Mouse (Mus musculus) heart, embryonic 10.5 days (tissue): ENCODE data around the gene Zfp688. TPM values are rescaled to one million over a fixed set of nuclear protein-coding genes. Genes with fewer than 3 reads are reported as not detected.
"Not testable (repeated sequence)": the region's sequence is repeated elsewhere in the genome, so short reads cannot be mapped to it uniquely, and the experiment has no call there.

ENCODE experiments used
- DNase-seq: peaks from one replicate; pipeline ENCODE4 v3.0.0-alpha.2; 2017; ENCODE audit warnings: low spot score
- H3K27ac ChIP-seq: fragments of 300-500 bp; sonication (generic); 2 replicates; pipeline ENCODE4 v1.5.1; 2016; ENCODE audit warnings: mild to moderate bottlenecking
- H3K27me3 ChIP-seq: fragments of 300-500 bp; sonication (generic); 2 replicates; pipeline ENCODE4 v1.6.1; 2016; ENCODE audit warnings: mild to moderate bottlenecking; ENCODE audit not compliant: poor library complexity, insufficient read depth, severe bottlenecking
- H3K36me3 ChIP-seq: fragments of 300-500 bp; sonication (generic); 2 replicates; pipeline ENCODE4 v1.6.1; 2016; ENCODE audit warnings: mild to moderate bottlenecking, moderate library complexity
- H3K4me1 ChIP-seq: fragments of 300-500 bp; sonication (generic); 2 replicates; pipeline ENCODE4 v1.6.1; 2016; ENCODE audit warnings: mild to moderate bottlenecking
- H3K4me3 ChIP-seq: fragments of 300-500 bp; sonication (generic); 2 replicates; pipeline ENCODE4 v1.5.1; 2016; ENCODE audit warnings: mild to moderate bottlenecking, moderate library complexity
- H3K9me3 ChIP-seq: fragments of 300-500 bp; sonication (generic); 2 replicates; pipeline ENCODE4 v1.6.1; 2016; ENCODE audit warnings: mild to moderate bottlenecking, moderate library complexity
- WGBS: fragments of 180-500 bp; shearing (Covaris S2); methylation state at CpG from one replicate; pipeline ENCODE4 v1.1.7; 2016; 5-methylcytosine and 5-hydroxymethylcytosine counted together
- polyA plus RNA-seq: library from polyadenylated mRNA; unstranded; fragments of >200 nt; fragmentation: Nextera tagmentation; extraction: Ambion mirVana; gene quantifications from 2 replicates; pipeline ENCODE4 v1.2.1, GENCODE M21; 2016

Zfp688 gene
- polyA plus RNA-seq, 1 experiment from 2014 or later: 26.8 TPM

DNA sequence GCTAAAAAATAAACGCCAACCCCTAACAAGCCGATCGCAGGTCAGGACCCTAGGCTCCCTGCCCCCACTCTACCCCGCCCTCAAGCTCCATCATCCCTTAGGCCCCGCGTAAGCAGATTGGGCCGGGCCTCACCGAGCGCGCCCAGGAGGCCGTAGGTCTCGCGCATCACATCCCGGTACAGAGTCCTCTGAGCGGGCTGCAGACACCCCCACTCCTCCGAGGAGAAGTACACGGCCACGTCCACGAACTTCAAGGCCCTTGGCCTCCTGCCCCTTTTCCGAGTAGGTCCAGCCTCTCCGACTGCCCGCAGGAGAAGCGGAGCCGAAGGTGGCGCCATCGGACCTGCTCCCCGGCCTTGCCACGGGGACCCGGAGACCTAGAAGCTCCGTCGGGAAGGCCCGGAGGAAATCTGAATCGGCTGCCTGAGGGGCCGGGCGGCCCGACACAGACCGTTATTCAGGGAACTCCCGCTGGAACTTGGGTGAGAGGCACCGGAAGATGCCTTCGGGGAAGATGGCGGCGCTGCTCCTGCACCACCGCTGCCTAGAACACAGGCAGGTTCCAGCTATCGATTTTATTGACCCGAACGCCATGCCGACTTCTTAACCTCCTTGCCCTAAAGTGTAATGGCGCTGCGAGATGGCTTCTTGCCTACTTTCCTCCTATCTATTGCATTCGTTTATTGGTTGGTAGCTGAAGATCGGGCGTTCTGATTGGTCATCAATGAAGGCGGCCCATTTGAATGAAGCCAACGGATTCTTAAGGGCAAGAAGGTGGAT is 26.8 kb upstream of the Zfp688 start, which contains the start of gene Zfp689:
Gene Zfp689, minus strand, starts transcription at position 638 of the 780 bp plus-strand sequence.
- Histone ChIP-seq H3K27me3 (no peaks in the 10 kb centered on the region), H3K4me3 (peak within 1 kb of the TSS; percentile 97), H3K9me3 (no peaks in the 10 kb centered on the region), H3K27ac (peak within 1 kb of the TSS; percentile 98), H3K4me1 (peaks cover 37% of the 10 kb centered on the region), H3K36me3 (peaks cover 56% of the 10 kb centered on the region)
- WGBS: under 1% methylated on average over 54 of the region's 54 CpGs
- DNase-seq: peak; percentile 97

DNA sequence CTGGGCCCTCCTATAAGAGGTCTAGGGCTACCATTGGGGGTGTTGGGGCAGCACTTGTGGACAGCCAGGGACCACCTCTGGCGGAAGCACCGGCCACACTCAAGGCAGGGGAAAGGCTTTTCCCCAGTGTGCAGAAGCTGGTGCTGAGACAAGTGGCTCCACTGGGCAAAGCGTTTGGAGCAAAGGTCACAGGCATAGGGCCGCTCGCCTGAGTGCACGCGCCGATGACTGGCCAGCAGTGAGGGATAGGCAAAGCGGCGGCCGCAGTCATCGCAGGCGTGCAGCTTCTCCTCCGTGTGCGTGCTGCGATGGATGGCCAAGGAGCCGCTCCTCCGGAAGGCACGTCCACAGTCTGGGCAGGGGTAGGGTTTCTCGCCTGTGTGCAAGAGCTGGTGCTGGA is 22.1 kb upstream of the Zfp688 start:
- Histone ChIP-seq H3K4me1 (peaks cover 5% of the 10 kb centered on the region), H3K4me3 (no peak overlapping the region), H3K27ac (no peak overlapping the region), H3K36me3 (peaks cover 45% of the 10 kb centered on the region), H3K27me3 (no peaks in the 10 kb centered on the region), H3K9me3 (no peaks in the 10 kb centered on the region)
- no peak for DNase-seq
- WGBS: 86% methylated on average over 20 of the region's 20 CpGs

DNA sequence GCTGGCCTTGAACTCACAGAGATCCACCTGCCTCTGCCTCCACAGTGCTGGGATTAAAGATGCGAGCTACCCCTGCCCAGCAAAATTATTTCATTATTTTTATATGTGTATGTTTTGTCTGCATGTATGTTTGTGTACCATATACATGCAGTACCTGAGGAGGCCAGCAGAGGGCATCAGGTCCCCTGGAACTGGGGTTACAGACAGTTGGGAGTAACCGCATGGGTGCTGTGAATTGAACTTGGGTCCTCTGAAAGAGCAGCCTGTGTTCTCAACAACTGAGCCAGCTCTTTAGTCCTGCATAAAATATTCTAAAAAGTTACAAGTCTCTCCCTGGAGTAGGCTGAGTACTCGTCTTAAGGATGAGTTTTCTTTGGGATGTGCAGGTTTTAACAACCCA is 15.9 kb upstream of the Zfp688 start:
- Histone ChIP-seq H3K9me3 (0 out of 2 replicates have a peak, but pooled peaks cover 4% of the 10 kb centered on the region), H3K4me1 (no peaks in the 10 kb centered on the region), H3K4me3 (no peak overlapping the region), H3K36me3 (peaks cover 5% of the 10 kb centered on the region; the same call in 1 of the 2 replicates), H3K27ac (no peak overlapping the region), H3K27me3 (no peaks in the 10 kb centered on the region)
- WGBS: 90% methylated on average over 3 of the region's 3 CpGs
- DNase-seq: no peak

DNA sequence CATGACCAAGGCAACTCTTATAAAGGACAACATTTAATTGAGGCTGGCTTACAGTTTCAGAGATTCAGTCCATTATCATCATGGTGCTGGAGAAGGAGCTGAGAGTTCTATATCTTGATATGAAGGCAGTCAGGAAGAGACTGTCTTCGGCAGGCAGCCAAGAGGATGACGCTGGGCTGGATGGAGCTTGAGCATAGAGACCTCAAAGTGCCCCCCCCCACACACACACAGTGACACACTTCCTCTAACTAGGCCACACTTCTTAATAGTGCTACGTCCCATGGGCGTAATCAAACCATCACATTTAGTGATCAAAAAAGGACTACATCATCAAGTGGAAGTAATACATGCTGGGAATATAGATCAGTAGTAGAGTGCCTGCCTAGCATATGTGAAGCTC is 13.3 kb upstream of the Zfp688 start:
- H3K27me3 ChIP-seq: no peaks in the 10 kb centered on the region
- no peak for DNase-seq
- no peaks in the 10 kb centered on the region for H3K4me1 ChIP-seq
- H3K36me3 ChIP-seq: no peaks in the 10 kb centered on the region
- no peak overlapping the region for H3K27ac ChIP-seq
- whole genome bisulfite sequencing: 81% methylated on average over 4 of the region's 4 CpGs
- no peak overlapping the region for H3K4me3 ChIP-seq
- H3K9me3 ChIP-seq: 0 out of 2 replicates have a peak, but pooled peaks cover 4% of the 10 kb centered on the region

DNA sequence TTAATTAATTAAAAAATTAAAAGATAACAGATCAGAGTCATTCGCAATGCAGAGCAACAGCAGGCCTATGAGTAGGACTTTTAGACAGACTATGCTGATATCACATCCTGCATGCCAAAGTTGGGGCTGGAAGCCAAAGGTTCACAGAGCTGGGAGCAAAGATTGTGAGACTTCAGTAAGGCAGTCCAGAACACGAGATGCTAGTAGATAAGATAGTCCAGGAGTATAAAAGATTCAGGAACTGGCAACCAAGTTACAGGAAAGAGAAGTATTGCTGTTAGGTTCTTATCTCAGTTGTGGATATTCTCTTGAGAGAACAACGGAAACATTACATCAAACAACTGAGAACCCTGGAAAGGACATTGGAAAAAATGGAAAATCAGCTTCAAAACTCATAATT is 4.5 kb upstream of the Zfp688 start:
- DNase-seq: no peak
- Histone ChIP-seq H3K4me3 (no peak overlapping the region), H3K27me3 (peaks cover 19% of the 10 kb centered on the region), H3K36me3 (no peaks in the 10 kb centered on the region), H3K4me1 (peaks cover 9% of the 10 kb centered on the region), H3K27ac (no peak overlapping the region), H3K9me3 (no peaks in the 10 kb centered on the region)
- 57% methylated on average over 3 of the region's 3 CpGs for WGBS

DNA sequence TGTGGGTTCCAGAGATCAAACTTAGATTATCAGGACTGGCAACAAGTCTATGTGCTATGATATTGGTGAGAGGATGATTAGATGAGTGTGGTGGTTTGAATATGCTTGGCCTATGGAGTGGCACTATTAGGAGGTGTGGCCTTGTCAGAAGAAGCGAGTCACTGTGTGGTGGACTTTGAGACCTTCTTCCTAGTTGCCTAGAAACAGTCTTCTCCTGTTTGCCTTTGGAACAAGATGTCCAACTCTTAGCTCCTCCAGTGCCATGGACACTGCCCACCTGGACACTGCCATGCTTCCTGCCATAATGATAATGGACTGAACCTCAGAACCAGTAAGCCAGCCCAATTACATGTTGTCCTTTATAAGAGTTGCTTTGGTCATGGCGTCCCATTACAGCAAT is 4.0 kb upstream of the Zfp688 start:
- Histone ChIP-seq H3K27ac (no peak overlapping the region), H3K36me3 (no peaks in the 10 kb centered on the region)
- 81% methylated on average over 2 of the region's 2 CpGs for WGBS

DNA sequence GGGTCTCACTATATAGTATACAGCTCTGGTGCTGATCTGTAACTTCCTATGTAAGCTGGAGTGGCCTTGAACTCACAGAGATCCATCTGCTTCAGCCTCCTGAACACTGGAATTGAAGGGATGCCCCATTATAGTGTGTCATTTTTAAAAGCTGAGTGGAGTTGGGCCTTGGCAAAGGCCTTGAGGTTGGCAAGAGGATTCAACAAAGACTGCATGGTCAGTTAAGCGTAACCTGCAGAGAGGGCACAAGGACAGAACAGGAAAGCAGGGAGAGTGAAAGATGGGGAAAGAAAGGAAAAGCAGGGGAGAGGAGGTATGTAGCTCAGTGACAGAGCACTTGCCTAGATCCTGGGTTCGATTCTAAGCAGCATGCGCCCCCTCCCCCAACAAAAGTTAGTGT is 3.4 kb upstream of the Zfp688 start:
- no peak for DNase-seq
- no peak overlapping the region for H3K27ac ChIP-seq
- no peaks in the 10 kb centered on the region for H3K9me3 ChIP-seq
- WGBS: 78% methylated on average over 3 of the region's 3 CpGs
- H3K36me3 ChIP-seq: 0 out of 2 replicates have a peak, but pooled peaks cover under 1% of the 10 kb centered on the region
- H3K27me3 ChIP-seq: peaks cover 19% of the 10 kb centered on the region
- no peak overlapping the region for H3K4me3 ChIP-seq
- H3K4me1 ChIP-seq: peaks cover 16% of the 10 kb centered on the region

More for the DNA sequence above, 4.0 kb upstream of the Zfp688 start:
- Histone ChIP-seq H3K9me3 (no peaks in the 10 kb centered on the region), H3K27me3 (peaks cover 19% of the 10 kb centered on the region), H3K4me3 (no peak overlapping the region), H3K4me1 (peaks cover 13% of the 10 kb centered on the region)
- DNase-seq: no peak

DNA sequence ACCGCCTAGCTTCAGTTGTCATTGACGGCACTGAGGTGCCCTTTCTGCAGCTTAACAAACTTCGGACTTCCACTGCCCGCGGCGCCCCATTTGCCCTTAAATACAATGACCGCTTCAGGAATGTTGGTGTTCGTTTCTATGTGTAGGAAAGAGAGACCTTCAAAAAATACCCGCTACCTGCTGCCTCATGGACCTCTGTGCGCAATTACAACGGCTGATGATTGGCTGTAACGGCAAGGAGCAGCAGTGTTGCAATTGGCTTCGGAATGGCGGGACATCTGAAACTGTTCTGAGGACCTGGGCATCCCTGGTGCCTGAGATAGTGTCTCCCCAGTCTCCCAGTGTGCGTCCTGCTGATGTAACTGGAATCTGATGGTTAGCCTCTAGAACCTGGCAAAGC is 379 bp upstream of the Zfp688 start:
- H3K9me3 ChIP-seq: no peaks in the 10 kb centered on the region
- H3K4me3 ChIP-seq: peak overlapping the region; percentile 90
- peaks cover 27% of the 10 kb centered on the region for H3K36me3 ChIP-seq
- DNase-seq: no peak
- H3K27me3 ChIP-seq: peaks cover 19% of the 10 kb centered on the region
- H3K27ac ChIP-seq: peak overlapping the region; percentile 91; the same call in 1 of the 2 replicates
- peaks cover 16% of the 10 kb centered on the region for H3K4me1 ChIP-seq
- 2% methylated on average over 15 of the region's 15 CpGs for WGBS

DNA sequence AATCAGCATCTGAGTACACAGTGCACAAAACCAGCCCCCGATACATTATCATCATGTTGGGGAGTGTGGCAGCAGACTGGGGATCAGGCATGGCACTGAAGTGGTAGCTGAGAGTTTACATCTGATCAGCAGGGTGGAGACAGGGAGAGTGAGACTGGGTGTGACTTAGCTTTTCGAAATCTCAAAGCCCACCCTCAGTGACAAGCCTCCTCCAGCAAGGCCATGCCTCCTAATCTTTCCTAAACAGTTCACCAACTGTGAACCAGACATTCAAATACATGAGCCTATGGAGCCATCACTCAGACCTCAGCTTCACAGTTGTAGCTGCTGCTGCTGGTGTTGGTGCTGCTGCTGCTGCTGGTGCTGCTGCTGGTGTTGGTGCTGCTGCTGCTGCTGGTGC is 10.4 kb downstream of the Zfp688 start:
- WGBS: 61% methylated on average over 2 of the region's 2 CpGs
- no peak overlapping the region for H3K4me3 ChIP-seq
- no peaks in the 10 kb centered on the region for H3K9me3 ChIP-seq
- no peak for DNase-seq
- no peaks in the 10 kb centered on the region for H3K27me3 ChIP-seq
- peaks cover 2% of the 10 kb centered on the region for H3K4me1 ChIP-seq
- H3K27ac ChIP-seq: no peak overlapping the region
- no peaks in the 10 kb centered on the region for H3K36me3 ChIP-seq

DNA sequence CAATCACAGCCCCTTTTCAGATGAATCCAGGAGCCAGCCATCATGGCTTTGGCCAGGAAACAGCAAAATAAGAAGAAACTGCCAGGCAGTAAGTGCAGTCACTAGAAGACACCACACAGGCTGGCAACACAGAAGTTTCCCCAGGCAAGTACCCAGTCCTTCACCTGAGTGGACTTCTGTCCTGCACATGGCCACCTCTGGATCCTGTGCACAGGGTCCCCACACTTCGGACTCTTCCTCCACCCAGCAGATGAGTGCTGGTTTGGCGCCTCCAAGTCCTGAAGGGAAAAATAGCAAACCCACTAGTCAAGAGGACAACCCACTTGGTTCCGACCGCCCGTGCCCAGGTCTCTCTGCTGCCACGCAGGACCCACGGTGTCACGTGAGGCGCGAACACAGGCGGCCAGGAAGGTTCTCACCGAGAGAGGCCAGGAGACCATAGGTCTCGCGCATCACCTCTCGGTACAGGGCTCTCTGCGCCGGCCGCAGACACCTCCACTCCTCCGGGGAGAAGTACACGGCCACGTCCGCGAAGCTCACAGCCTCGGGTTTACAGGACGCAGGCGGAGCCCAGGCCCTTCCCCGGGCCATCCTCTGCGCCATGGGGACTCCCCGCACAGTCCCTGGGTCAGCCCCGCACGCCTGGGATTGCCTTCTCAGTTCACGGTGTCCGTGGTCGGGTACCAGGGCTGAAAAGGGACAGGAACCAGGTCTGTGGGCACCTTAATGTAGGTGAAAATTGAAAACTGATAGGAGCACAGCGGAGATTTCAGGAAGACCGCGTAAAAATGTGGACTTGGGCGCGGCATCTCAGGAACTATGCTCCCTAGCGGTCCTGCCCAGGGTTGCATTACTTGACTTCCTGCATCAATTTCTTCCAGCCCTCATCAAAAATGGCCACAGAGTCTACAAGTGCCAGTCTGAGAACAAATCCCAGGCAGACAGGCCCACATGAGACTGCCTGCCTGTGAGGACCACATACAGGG is 15.6 kb downstream of the Zfp688 start, which contains the start of gene Zfp764:
Gene Zfp764, minus strand, starts transcription at position 821 of the 986 bp plus-strand sequence.
- 5% methylated on average over 40 of the region's 40 CpGs for WGBS

DNA sequence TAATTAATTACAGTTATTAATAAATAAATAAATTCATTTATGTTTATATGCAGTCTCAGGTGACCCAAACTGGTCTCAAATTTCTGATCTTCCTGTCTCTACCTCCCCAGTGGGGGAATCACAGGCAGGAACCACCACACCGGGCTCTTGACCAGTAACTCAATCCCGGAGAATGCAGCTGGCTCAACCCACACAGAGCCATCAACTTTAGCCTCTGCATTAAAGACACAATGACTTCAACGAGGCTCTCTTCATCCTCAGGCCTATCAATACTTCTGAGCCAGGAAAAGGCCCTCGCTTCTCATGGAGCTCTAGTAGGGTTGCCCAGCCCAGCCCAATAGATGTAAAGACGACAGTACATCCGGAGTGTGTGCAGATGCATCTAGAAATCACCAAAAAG is 17.8 kb downstream of the Zfp688 start:
- H3K27me3 ChIP-seq, H3K27ac ChIP-seq, DNase-seq, H3K4me1 ChIP-seq, H3K4me3 ChIP-seq, H3K9me3 ChIP-seq: not testable (repeated sequence)
- WGBS: 84% methylated on average over 6 of the region's 6 CpGs
- H3K36me3 ChIP-seq: peaks cover 10% of the 10 kb centered on the region

More for the DNA sequence above, 15.6 kb downstream of the Zfp688 start, which contains the start of gene Zfp764:
- Histone ChIP-seq H3K36me3 (peaks cover 10% of the 10 kb centered on the region), H3K27ac (peak within 1 kb of the TSS; percentile 89), H3K4me3 (peak within 1 kb of the TSS; percentile 71)
- not testable (repeated sequence) for H3K4me1 ChIP-seq, H3K9me3 ChIP-seq, H3K27me3 ChIP-seq
- DNase-seq: peak; percentile 90

DNA sequence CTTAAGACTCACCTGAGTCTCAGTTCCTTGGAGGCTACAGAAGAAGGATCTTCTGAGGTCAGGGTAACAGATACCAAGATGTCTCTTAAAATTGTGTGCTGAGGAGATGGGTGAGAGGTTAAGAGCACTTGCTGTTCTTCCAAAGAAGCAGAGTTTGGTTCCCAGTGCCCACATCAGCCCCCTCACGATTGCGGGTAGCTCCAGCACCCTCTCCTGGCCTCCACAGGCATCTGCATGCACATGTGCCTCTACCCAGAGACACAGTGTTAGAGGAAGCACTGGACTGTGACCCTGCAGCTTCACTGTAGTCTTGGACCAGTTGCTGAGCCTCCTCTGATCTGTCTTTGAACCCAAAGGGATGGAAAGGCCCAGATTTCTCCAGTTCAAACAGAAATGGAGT is 18.9 kb downstream of the Zfp688 start:
- no peak for DNase-seq
- Histone ChIP-seq H3K27ac (no peak overlapping the region), H3K9me3 (no peaks in the 10 kb centered on the region), H3K4me3 (no peak overlapping the region), H3K4me1 (peaks cover 6% of the 10 kb centered on the region), H3K36me3 (peaks cover 10% of the 10 kb centered on the region), H3K27me3 (no peaks in the 10 kb centered on the region)
- WGBS: 25% methylated on average over 2 of the region's 2 CpGs

DNA sequence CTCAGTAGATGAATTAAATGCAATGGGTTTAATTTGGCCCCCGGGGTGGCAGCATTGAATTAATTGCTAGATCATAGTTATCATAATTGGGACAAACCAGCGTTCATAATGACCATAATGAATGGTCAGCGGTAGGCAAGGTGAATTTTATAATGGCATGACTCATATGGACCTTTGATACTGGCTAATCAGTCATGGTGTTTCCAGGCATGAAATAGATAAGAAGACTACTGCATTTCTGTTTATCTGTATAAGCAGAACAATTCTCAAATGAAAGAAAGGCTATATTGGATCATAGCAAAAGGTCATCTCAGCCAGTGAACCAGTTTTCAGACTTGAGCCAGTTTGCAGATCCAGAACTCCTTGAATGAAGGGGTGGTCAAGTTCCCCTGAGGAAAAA is 21.5 kb downstream of the Zfp688 start:
- DNase-seq: no peak
- H3K27ac ChIP-seq: no peak overlapping the region
- H3K36me3 ChIP-seq: peaks cover 10% of the 10 kb centered on the region
- 60% methylated on average over 3 of the region's 3 CpGs for WGBS
- no peaks in the 10 kb centered on the region for H3K4me1 ChIP-seq
- H3K27me3 ChIP-seq: no peaks in the 10 kb centered on the region
- no peaks in the 10 kb centered on the region for H3K9me3 ChIP-seq
- no peak overlapping the region for H3K4me3 ChIP-seq
